Mouse (Mus musculus) liver, adult 2 months (tissue): ENCODE measurements around the gene Gm9508. TPM values are rescaled to one million over a fixed set of nuclear protein-coding genes. Genes with fewer than 3 reads are reported as not detected.

Source experiments
- DNase-seq: peaks from one replicate; pipeline ENCODE4 v3.0.0-alpha.2; 2011; ENCODE audit warnings: low read depth, low spot score; ENCODE audit errors: extremely low read depth
- H3K27ac ChIP-seq: fragments of 200-500 bp; replicated peaks from 2 replicates; pipeline ENCODE4 v1.5.1; 2012; ENCODE audit warnings: low read depth, mild to moderate bottlenecking, control low read depth, inconsistent platforms, low read length; ENCODE audit not compliant: insufficient read depth
- H3K27me3 ChIP-seq: fragments of 200-500 bp; 2 replicates; pipeline ENCODE4 v1.6.1; 2012; ENCODE audit warnings: mild to moderate bottlenecking, moderate library complexity, low read length, inconsistent platforms; ENCODE audit not compliant: control insufficient read depth, insufficient read depth
- H3K36me3 ChIP-seq: fragments of 200-500 bp; 2 replicates; pipeline ENCODE4 v1.6.1; 2012; ENCODE audit warnings: low read length, inconsistent platforms; ENCODE audit not compliant: control insufficient read depth, insufficient read depth
- H3K4me1 ChIP-seq: fragments of 200-500 bp; 2 replicates; pipeline ENCODE4 v1.6.1; 2011; ENCODE audit warnings: low read length; ENCODE audit not compliant: control insufficient read depth, insufficient read depth
- H3K4me3 ChIP-seq: fragments of 200-500 bp; 2 replicates; pipeline ENCODE4 v1.5.1; 2011; ENCODE audit warnings: low read depth, mild to moderate bottlenecking, control low read depth, low read length, moderate library complexity; ENCODE audit not compliant: insufficient read depth
- H3K79me2 ChIP-seq: fragments of 200-500 bp; 2 replicates; pipeline ENCODE4 v1.6.1; 2012; ENCODE audit warnings: inconsistent platforms, mild to moderate bottlenecking, low read length, moderate library complexity; ENCODE audit not compliant: control insufficient read depth, insufficient read depth
- H3K9ac ChIP-seq: fragments of 200-500 bp; 2 replicates; pipeline ENCODE4 v1.6.1; 2012; ENCODE audit warnings: low read depth, mild to moderate bottlenecking, control low read depth, inconsistent platforms, low read length
- CTCF ChIP-seq: fragments of 200-500 bp; IDR thresholded peaks from 2 replicates; pipeline ENCODE4 v1.5.1; 2011; ENCODE audit warnings: low read depth, low read length, control low read depth
- POLR2A ChIP-seq: fragments of 200-500 bp; IDR thresholded peaks from 2 replicates; pipeline ENCODE4 v1.6.1; 2011; ENCODE audit warnings: low read length, control low read depth; ENCODE audit not compliant: insufficient read depth; ENCODE audit errors: extremely low read depth
- WGBS: fragments of 180-500 bp; shearing (Covaris S2); methylation state at CpG from one replicate; pipeline ENCODE4 v1.1.7; 2018; 5-methylcytosine and 5-hydroxymethylcytosine counted together
- polyA plus RNA-seq: library from polyadenylated mRNA; depleted of rRNA; stranded (reverse); fragments of >200 nt; gene quantifications from 2 replicates; pipeline ENCODE4 v1.2.3, GENCODE M21; 2012
- total RNA-seq: library from RNA; depleted of rRNA; stranded (reverse); fragments of >200 nt; gene quantifications from 2 replicates; pipeline ENCODE4 v1.2.3, GENCODE M21; 2014

Gm9508 gene
- total and polyA plus RNA-seq, 2 experiments: not detected

GRCm38 (mm10) chr10:77682994-77683393 is 14.0 kb downstream of the Gm9508 start:
- no peaks in the 10 kb centered on the region for H3K36me3 ChIP-seq
- H3K4me3 ChIP-seq: no peak overlapping the region
- H3K79me2 ChIP-seq: no peaks in the 10 kb centered on the region
- WGBS: 75% methylated on average over 7 of the region's 7 CpGs
- H3K27me3 ChIP-seq: 0 out of 2 replicates have a peak, but pooled peaks cover 4% of the 10 kb centered on the region
- no peaks in the 10 kb centered on the region for H3K4me1 ChIP-seq
- TF ChIP-seq POLR2A (no peak), CTCF (no peak)
- no peak overlapping the region for H3K27ac ChIP-seq
- H3K9ac ChIP-seq: no peak overlapping the region
- DNase-seq: no peak

- Histone ChIP-seq H3K27ac (no peak overlapping the region), H3K27me3 (0 out of 2 replicates have a peak, but pooled peaks cover 4% of the 10 kb centered on the region), H3K4me3 (no peak overlapping the region), H3K36me3 (no peaks in the 10 kb centered on the region), H3K9ac (no peak overlapping the region), H3K4me1 (no peaks in the 10 kb centered on the region), H3K79me2 (no peaks in the 10 kb centered on the region)
- DNase-seq: no peak
- WGBS: 3% methylated on average over 35 of the region's 35 CpGs
- TF ChIP-seq CTCF: no peak
- TF ChIP-seq POLR2A: no peak
Measured at GRCm38 (mm10) chr10:77677562-77677961, 19.5 kb downstream of the Gm9508 start.

- H3K27ac ChIP-seq: no peak overlapping the region
- H3K9ac ChIP-seq: no peak overlapping the region
- no peak for DNase-seq
- H3K4me1 ChIP-seq: no peaks in the 10 kb centered on the region
- H3K36me3 ChIP-seq: no peaks in the 10 kb centered on the region
- WGBS: 68% methylated on average over 13 of the region's 13 CpGs
- 0 out of 2 replicates have a peak, but pooled peaks cover 4% of the 10 kb centered on the region for H3K27me3 ChIP-seq
- no peaks in the 10 kb centered on the region for H3K79me2 ChIP-seq
- no peak overlapping the region for H3K4me3 ChIP-seq
- no peak for TF ChIP-seq CTCF
- TF ChIP-seq POLR2A: no peak
Measured at GRCm38 (mm10) chr10:77673765-77674164, 23.3 kb downstream of the Gm9508 start.

GRCm38 (mm10) chr10:77671519-77671918 is 25.5 kb downstream of the Gm9508 start:
- DNase-seq: no peak
- no peak overlapping the region for H3K27ac ChIP-seq

GRCm38 (mm10) chr10:77670710-77671109 is 26.3 kb downstream of the Gm9508 start:
- TF ChIP-seq POLR2A (no peak), CTCF (no peak)
- no peak overlapping the region for H3K9ac ChIP-seq
- no peaks in the 10 kb centered on the region for H3K36me3 ChIP-seq
- DNase-seq: no peak
- H3K4me3 ChIP-seq: no peak overlapping the region
- no peaks in the 10 kb centered on the region for H3K4me1 ChIP-seq
- no peaks in the 10 kb centered on the region for H3K79me2 ChIP-seq
- H3K27ac ChIP-seq: no peak overlapping the region
- H3K27me3 ChIP-seq: no peaks in the 10 kb centered on the region
- WGBS: 83% methylated on average over 4 of the region's 4 CpGs

More at GRCm38 (mm10) chr10:77671519-77671918, 25.5 kb downstream of the Gm9508 start:
- TF ChIP-seq CTCF (no peak), POLR2A (no peak)
- H3K27me3 ChIP-seq: no peaks in the 10 kb centered on the region
- H3K4me1 ChIP-seq: no peaks in the 10 kb centered on the region
- WGBS: 30% methylated on average over 4 of the region's 4 CpGs
- H3K79me2 ChIP-seq: no peaks in the 10 kb centered on the region
- no peaks in the 10 kb centered on the region for H3K36me3 ChIP-seq
- no peak overlapping the region for H3K4me3 ChIP-seq
- no peak overlapping the region for H3K9ac ChIP-seq

- TF ChIP-seq CTCF (no peak), POLR2A (no peak)
- no peak for DNase-seq
- Histone ChIP-seq H3K27ac (no peak overlapping the region), H3K4me1 (no peaks in the 10 kb centered on the region), H3K27me3 (no peaks in the 10 kb centered on the region), H3K4me3 (no peak overlapping the region), H3K79me2 (no peaks in the 10 kb centered on the region), H3K9ac (no peak overlapping the region), H3K36me3 (no peaks in the 10 kb centered on the region)
- WGBS: 69% methylated on average over 4 of the region's 4 CpGs
Measured at GRCm38 (mm10) chr10:77667402-77667801, 29.6 kb downstream of the Gm9508 start.
